Mouse (Mus musculus) heart, embryonic 11.5 days (tissue): ENCODE measurements at regions not wholly inside any gene's neighbourhood (a gene's known extent, or its start where the extent isn't known, plus 50 kb on each side); places are given as distances from the start of the nearest gene placed in this dataset.

Experiments
- ATAC-seq: fragments of 200-750 bp; cut with Nextera tagmentation; replicated peaks from 2 replicates; pipeline ENCODE4 v1.8.0; 2017; ENCODE audit warnings: moderate library complexity; ENCODE audit not compliant: insufficient number of reproducible peaks, low FRiP score, low TSS enrichment
- H3K27ac ChIP-seq: fragments of 300-500 bp; sonication (generic); 2 replicates; pipeline ENCODE4 v1.5.1; 2014; ENCODE audit warnings: mild to moderate bottlenecking, low read depth, low read length
- H3K27me3 ChIP-seq: fragments of 300-500 bp; sonication (generic); 2 replicates; pipeline ENCODE4 v1.6.1; 2014; ENCODE audit warnings: mild to moderate bottlenecking, low read length, mixed read lengths; ENCODE audit not compliant: control insufficient read depth, insufficient read depth
- H3K36me3 ChIP-seq: fragments of 300-500 bp; sonication (generic); 2 replicates; pipeline ENCODE4 v1.6.1; 2014; ENCODE audit warnings: mild to moderate bottlenecking, low read length, moderate library complexity, mixed read lengths; ENCODE audit not compliant: control insufficient read depth, insufficient read depth
- H3K4me1 ChIP-seq: fragments of 300-500 bp; sonication (generic); 2 replicates; pipeline ENCODE4 v1.6.1; 2014; ENCODE audit warnings: low read length; ENCODE audit not compliant: control insufficient read depth, insufficient read depth
- H3K4me2 ChIP-seq: fragments of 300-500 bp; sonication (generic); 2 replicates; pipeline ENCODE4 v1.6.1; 2014; ENCODE audit warnings: mild to moderate bottlenecking, moderate library complexity
- H3K4me3 ChIP-seq: fragments of 300-500 bp; sonication (generic); 2 replicates; pipeline ENCODE4 v1.5.1; 2014; ENCODE audit warnings: low read depth, low read length
- H3K9ac ChIP-seq: fragments of 300-500 bp; sonication (generic); 2 replicates; pipeline ENCODE4 v1.6.1; 2014; ENCODE audit warnings: mild to moderate bottlenecking, low read depth, low read length, moderate library complexity
- H3K9me3 ChIP-seq: fragments of 300-500 bp; sonication (generic); replicated peaks from 2 replicates; pipeline ENCODE4 v1.6.1; 2016; ENCODE audit warnings: low read length; ENCODE audit not compliant: control insufficient read depth
- WGBS: fragments of 180-500 bp; shearing (Covaris S2); extraction: QIAGEN DNeasy Blood & Tissue Kit; methylation state at CpG from one replicate; pipeline ENCODE4 v1.1.7; 2014; ENCODE audit not compliant: insufficient replicate concordance; 5-methylcytosine and 5-hydroxymethylcytosine counted together

DNA sequence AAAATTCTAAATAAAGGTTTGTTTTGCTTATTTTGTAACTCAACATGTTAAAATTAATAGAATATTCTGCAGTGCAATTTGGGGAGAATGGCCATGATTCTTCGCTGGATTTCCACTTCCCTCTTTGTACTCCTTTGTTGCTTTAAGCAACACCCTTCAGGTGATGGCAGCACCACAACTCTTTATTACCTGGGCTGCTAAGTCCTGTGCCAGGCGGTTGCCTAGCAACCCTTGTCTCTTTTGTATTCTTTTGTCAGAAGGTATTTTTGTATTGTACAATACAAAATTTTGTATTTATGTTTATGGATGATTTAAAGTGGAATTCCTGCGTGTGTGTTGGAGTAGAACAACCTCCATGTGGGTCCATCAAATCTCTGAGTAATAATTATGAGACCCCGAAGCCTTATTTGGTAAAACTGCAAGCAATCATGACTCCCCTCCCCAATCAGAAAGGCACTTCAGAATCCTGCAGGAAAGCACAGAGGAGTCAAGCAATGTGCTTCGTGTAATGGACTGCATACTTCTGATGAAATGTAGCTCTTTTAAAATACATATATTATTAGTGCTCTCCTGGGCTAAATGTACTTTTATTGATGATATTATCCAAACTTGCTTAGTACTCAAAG lies 144.5 kb upstream of the Fam98a start:
- no peak for ATAC-seq
- Histone ChIP-seq H3K36me3 (no peaks in the 10 kb centered on the region), H3K4me2 (no peak overlapping the region), H3K9ac (no peak overlapping the region), H3K27me3 (no peaks in the 10 kb centered on the region), H3K27ac (no peak overlapping the region), H3K4me1 (no peaks in the 10 kb centered on the region), H3K4me3 (no peak overlapping the region), H3K9me3 (no peaks in the 10 kb centered on the region)
- WGBS: 66% methylated on average over 5 of the region's 5 CpGs

- no peaks in the 10 kb centered on the region for H3K4me1 ChIP-seq
- H3K27ac ChIP-seq: no peak overlapping the region
- H3K27me3 ChIP-seq: no peaks in the 10 kb centered on the region
- H3K4me3 ChIP-seq: no peak overlapping the region
- no peak for ATAC-seq
- no peak overlapping the region for H3K9ac ChIP-seq
- no peak overlapping the region for H3K4me2 ChIP-seq
- H3K36me3 ChIP-seq: no peaks in the 10 kb centered on the region
- no peaks in the 10 kb centered on the region for H3K9me3 ChIP-seq
Measured at GRCm38 (mm10) chr17:75685927-75686326, 134.2 kb upstream of the Fam98a start.

DNA sequence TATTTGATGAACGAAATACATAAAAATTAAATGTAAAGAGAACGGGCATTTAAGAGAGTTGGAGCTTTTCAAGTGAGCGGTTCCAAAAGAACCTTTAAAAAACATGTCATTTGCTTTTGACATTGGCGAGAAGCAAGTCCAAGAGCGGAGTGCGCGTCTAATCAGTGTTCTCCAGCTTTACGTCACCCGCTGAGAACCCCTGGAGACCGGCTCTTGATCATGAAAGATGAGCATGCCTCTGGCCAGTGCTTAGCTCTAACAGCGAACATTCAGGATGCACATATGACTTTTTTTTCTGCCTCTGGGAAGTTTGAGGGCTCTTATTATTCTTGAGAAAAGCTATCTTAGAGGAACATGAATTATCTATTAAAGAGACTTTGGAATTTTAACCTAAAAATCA lies 95.2 kb upstream of the Fam98a start:
- H3K36me3 ChIP-seq: no peaks in the 10 kb centered on the region
- H3K4me3 ChIP-seq: no peak overlapping the region
- H3K27ac ChIP-seq: no peak overlapping the region
- no peaks in the 10 kb centered on the region for H3K27me3 ChIP-seq
- no peak for ATAC-seq
- no peak overlapping the region for H3K4me2 ChIP-seq
- no peak overlapping the region for H3K9ac ChIP-seq
- no peaks in the 10 kb centered on the region for H3K4me1 ChIP-seq
- 81% methylated on average over 11 of the region's 11 CpGs for WGBS
- H3K9me3 ChIP-seq: no peaks in the 10 kb centered on the region

GRCm38 (mm10) chr17:75644698-75645097 lies 93.0 kb upstream of the Fam98a start:
- Histone ChIP-seq H3K4me2 (no peak overlapping the region), H3K9ac (no peak overlapping the region), H3K4me3 (no peak overlapping the region), H3K27me3 (no peaks in the 10 kb centered on the region), H3K27ac (no peak overlapping the region), H3K4me1 (no peaks in the 10 kb centered on the region), H3K36me3 (no peaks in the 10 kb centered on the region), H3K9me3 (no peaks in the 10 kb centered on the region)
- no peak for ATAC-seq
- WGBS: 76% methylated on average over 5 of the region's 5 CpGs

GRCm38 (mm10) chr17:75642311-75642710 lies 90.6 kb upstream of the Fam98a start:
- H3K9me3 ChIP-seq: no peaks in the 10 kb centered on the region
- H3K4me2 ChIP-seq: no peak overlapping the region
- WGBS: 69% methylated on average over 3 of the region's 3 CpGs
- H3K27ac ChIP-seq: no peak overlapping the region
- H3K9ac ChIP-seq: no peak overlapping the region
- H3K36me3 ChIP-seq: no peaks in the 10 kb centered on the region
- ATAC-seq: no peak
- no peaks in the 10 kb centered on the region for H3K4me1 ChIP-seq
- H3K27me3 ChIP-seq: no peaks in the 10 kb centered on the region
- no peak overlapping the region for H3K4me3 ChIP-seq

DNA sequence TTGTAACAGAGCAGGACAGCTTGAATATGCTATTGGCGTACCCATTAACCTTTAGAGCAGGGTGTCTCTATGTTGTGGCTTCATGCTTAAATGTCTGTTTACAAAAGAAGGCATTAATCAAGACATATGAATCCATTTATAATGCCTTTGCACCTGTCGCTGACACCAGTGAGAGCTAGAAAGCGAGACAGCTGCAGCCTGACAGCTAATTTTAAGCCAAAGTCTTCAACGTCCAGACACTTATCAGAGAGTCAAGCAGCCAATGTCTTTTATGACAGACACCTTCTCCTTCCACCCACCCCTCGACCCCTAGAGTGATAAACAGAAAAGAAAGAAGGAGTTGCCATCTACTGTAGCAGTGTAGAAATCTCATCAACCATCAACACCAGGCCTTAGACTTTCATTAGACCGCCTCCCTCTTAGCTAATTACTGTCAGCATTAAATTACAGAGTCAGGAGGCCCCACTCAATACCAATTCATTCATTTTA lies 89.3 kb upstream of the Fam98a start:
- Histone ChIP-seq H3K4me1 (no peaks in the 10 kb centered on the region), H3K36me3 (no peaks in the 10 kb centered on the region), H3K9ac (no peak overlapping the region), H3K27me3 (no peaks in the 10 kb centered on the region), H3K4me2 (no peak overlapping the region), H3K4me3 (no peak overlapping the region), H3K9me3 (no peaks in the 10 kb centered on the region), H3K27ac (no peak overlapping the region)
- 60% methylated on average over 6 of the region's 6 CpGs for WGBS
- ATAC-seq: no peak

DNA sequence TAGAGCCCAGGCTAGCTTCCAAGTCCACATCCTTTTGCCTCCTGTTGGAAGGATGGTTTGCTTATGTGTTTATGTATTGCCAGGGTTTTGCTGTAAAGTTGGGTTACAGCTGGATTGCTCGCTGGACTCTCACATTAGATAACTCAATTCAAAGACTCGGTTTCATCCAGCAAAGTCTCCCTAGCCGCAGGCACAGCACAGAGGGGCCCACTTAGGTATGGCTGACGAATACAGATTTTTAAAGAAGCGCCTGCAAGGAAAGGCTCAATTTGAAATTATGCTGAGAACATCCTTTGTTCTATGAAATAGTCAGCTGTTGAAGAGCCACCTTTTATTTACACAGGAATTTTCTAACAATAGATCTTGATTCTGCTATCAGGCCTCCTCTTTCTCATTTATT lies 88.8 kb upstream of the Fam98a start:
- no peaks in the 10 kb centered on the region for H3K27me3 ChIP-seq
- H3K4me2 ChIP-seq: no peak overlapping the region
- WGBS: 79% methylated on average over 5 of the region's 5 CpGs
- no peak overlapping the region for H3K4me3 ChIP-seq
- no peak overlapping the region for H3K9ac ChIP-seq
- no peak for ATAC-seq
- no peaks in the 10 kb centered on the region for H3K36me3 ChIP-seq
- no peaks in the 10 kb centered on the region for H3K9me3 ChIP-seq
- no peak overlapping the region for H3K27ac ChIP-seq
- H3K4me1 ChIP-seq: no peaks in the 10 kb centered on the region

DNA sequence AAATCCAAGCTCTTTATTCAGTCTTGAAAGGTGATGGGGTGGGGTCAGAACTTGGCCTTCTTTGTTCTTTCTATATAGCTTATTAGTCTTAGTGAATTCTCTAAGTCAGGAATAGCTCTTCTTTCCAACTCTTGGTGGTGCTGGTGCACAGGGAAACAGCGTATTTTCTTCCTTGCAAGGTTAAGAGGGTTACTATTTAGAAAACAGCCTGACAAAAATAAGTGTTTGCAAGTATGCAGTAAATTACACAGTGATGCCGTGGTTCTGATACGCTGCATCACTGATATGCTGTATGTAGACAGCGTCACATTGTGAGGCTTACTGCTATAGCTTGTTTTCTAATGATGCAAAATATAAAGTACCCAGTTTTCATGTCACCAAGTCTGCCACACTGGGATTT lies 78.1 kb upstream of the Fam98a start:
- no peak for ATAC-seq
- no peaks in the 10 kb centered on the region for H3K36me3 ChIP-seq
- no peaks in the 10 kb centered on the region for H3K27me3 ChIP-seq
- no peak overlapping the region for H3K4me2 ChIP-seq
- H3K27ac ChIP-seq: no peak overlapping the region
- H3K9ac ChIP-seq: no peak overlapping the region
- WGBS: 79% methylated on average over 4 of the region's 4 CpGs
- no peaks in the 10 kb centered on the region for H3K9me3 ChIP-seq
- H3K4me3 ChIP-seq: no peak overlapping the region
- no peaks in the 10 kb centered on the region for H3K4me1 ChIP-seq

DNA sequence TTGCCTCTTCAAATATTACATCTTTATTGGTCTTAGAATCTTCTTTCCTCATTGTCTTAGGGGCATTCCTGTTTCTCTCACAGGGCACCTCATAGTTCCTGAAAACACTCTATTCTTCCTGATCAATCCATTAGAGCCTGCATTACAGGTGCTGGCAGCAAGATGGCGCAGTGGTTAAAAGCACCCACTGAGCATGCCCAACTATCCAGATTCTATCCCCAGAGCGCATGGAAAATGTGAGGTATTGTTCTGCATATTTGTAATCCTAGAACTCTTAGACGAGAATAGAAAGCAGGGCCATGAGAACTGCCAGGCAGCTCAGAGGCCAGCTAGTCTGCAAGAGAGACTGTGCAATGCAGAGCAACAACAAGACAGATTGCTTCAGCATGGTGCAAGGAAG lies 67.7 kb upstream of the Fam98a start:
- H3K27ac ChIP-seq: no peak overlapping the region
- no peaks in the 10 kb centered on the region for H3K36me3 ChIP-seq
- no peaks in the 10 kb centered on the region for H3K4me1 ChIP-seq
- 57% methylated on average over 3 of the region's 3 CpGs for WGBS
- no peak overlapping the region for H3K4me3 ChIP-seq
- no peaks in the 10 kb centered on the region for H3K27me3 ChIP-seq
- H3K9me3 ChIP-seq: no peaks in the 10 kb centered on the region
- no peak for ATAC-seq
- no peak overlapping the region for H3K4me2 ChIP-seq
- no peak overlapping the region for H3K9ac ChIP-seq
